Mouse (Mus musculus) liver, embryonic 13.5 days (tissue): Measurements from ENCODE around the gene Kcnh8. TPM values are rescaled to one million over a fixed set of nuclear protein-coding genes. Genes with fewer than 3 reads are reported as not detected.

Experiments
- ATAC-seq: fragments of 200-750 bp; cut with Nextera tagmentation; 2 replicates; pipeline ENCODE4 v1.8.0; 2017; ENCODE audit warnings: low read depth, mild to moderate bottlenecking, moderate number of reproducible peaks, moderate library complexity
- DNase-seq: peaks from one replicate; pipeline ENCODE4 v3.0.0; 2022
- H3K27ac ChIP-seq: fragments of 300-500 bp; sonication (generic); 2 replicates; pipeline ENCODE4 v1.5.1; 2015; ENCODE audit warnings: moderate library complexity, mild to moderate bottlenecking, inconsistent platforms
- H3K27me3 ChIP-seq: fragments of 300-500 bp; sonication (generic); 2 replicates; pipeline ENCODE4 v1.6.1; 2015; ENCODE audit warnings: mild to moderate bottlenecking, inconsistent platforms
- H3K36me3 ChIP-seq: fragments of 300-500 bp; sonication (generic); 2 replicates; pipeline ENCODE4 v1.6.1; 2015; ENCODE audit warnings: mild to moderate bottlenecking, inconsistent platforms
- H3K4me1 ChIP-seq: fragments of 300-500 bp; sonication (generic); replicated peaks from 2 replicates; pipeline ENCODE4 v1.6.1; 2015; ENCODE audit warnings: inconsistent platforms
- H3K4me2 ChIP-seq: fragments of 300-500 bp; sonication (generic); 2 replicates; pipeline ENCODE4 v1.6.1; 2015; ENCODE audit warnings: inconsistent platforms, mild to moderate bottlenecking, moderate library complexity
- H3K4me3 ChIP-seq: fragments of 300-500 bp; sonication (generic); replicated peaks from 2 replicates; pipeline ENCODE4 v1.5.1; 2015; ENCODE audit warnings: mild to moderate bottlenecking, inconsistent platforms
- H3K9ac ChIP-seq: fragments of 300-500 bp; sonication (generic); 2 replicates; pipeline ENCODE4 v1.6.1; 2015; ENCODE audit warnings: mild to moderate bottlenecking, inconsistent platforms
- H3K9me3 ChIP-seq: fragments of 300-500 bp; sonication (generic); replicated peaks from 2 replicates; pipeline ENCODE4 v1.6.1; 2016; ENCODE audit warnings: inconsistent platforms
- WGBS: fragments of 180-500 bp; shearing (Covaris S2); methylation state at CpG from one replicate; pipeline ENCODE4 v1.1.7; 2015; ENCODE audit not compliant: insufficient replicate concordance; 5-methylcytosine and 5-hydroxymethylcytosine counted together
- polyA plus RNA-seq: library from polyadenylated mRNA; unstranded; fragments of >200 nt; fragmentation: Nextera tagmentation; extraction: Ambion mirVana; gene quantifications from 2 replicates; pipeline ENCODE4 v1.2.1, GENCODE M21; 2015

The Kcnh8 gene
- polyA plus RNA-seq = not detected in 2 replicates

DNA sequence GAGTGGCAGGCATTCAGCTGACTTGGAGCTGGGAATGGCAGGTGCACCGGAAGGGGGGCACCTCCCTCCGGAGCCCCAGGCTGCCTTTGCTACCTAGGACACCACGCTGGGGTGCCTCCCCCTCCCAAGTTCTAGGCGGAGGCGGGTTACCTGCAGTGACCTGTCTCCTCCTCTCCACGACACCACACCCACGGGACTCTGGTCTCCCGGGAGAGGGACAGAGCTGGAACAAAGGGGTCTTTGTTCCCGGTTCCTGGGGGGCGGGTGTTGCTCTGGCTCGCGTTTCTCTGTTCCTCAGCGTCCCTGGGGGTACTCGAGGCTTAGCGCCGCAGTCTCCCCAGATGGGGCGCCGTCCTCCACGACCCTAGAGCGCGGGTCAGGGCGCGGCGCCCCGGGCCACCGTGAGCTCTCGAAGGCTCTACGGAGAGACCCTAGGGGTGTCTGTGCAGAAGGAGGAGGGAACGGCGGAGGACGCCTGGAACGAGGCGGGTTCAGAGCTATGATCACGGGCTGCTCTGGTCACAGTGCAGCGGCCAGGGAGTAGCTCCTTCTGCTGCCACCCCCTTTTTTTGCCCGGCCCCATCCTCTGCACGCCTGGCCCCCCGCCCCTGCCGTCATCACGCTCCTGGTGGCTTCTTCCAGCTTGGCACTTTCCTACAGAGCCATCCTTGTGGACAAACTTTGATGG, at the start of gene Kcnh8:
Gene Kcnh8, plus strand, starts transcription at position 617 of the 688 bp plus-strand sequence.
- ATAC-seq = no peak
- H3K9ac ChIP-seq = no peak within 1 kb of the TSS
- no peaks in the 10 kb centered on the region for H3K36me3 ChIP-seq
- H3K27ac ChIP-seq = no peak within 1 kb of the TSS
- H3K4me1 ChIP-seq = 0 out of 2 replicates have a peak, but pooled peaks cover 3% of the 10 kb centered on the region
- H3K4me2 ChIP-seq = peak within 1 kb of the TSS; percentile 55
- no peaks in the 10 kb centered on the region for H3K9me3 ChIP-seq
- H3K4me3 ChIP-seq = no peak within 1 kb of the TSS
- no peak for DNase-seq
- H3K27me3 ChIP-seq = peaks cover 40% of the 10 kb centered on the region
- WGBS = 2% methylated on average over 34 of the region's 40 CpGs

DNA sequence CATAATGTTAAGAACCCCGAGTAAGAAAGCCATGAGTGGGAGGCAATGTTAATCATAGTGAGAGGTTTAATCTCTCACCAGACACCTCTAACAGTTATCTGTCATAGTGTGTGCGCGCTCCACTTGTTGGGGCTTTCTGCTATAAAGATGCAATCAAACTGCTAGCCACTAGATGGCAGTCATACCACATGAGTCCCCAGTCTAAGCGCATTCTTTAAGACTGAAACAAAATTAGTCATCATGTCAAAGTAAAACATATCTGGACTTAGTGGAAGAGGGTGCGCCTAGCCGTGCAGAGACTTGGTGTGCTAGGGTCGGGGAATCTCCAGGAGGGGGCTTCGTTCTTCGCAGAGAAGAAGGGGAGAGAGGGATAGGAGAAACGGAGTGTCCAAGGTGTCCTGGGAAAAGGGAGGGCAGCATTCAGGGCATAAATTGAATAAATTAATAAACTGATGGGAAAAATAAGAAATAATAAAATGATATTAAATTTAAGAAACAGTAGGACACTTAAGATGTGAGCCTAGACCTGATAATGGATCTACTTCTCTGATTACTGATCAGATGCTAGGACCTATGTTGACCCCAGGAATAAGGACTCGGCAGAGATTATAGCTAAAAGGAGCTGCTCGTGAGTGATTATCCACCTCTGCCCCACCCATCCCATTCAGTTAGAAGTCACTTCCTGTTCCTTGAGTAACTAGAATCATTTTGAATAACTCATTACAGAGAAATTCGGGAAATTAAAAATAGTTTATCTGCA, 42.4 kb upstream of the Kcnh8 start:
- DNase-seq (no peak), ATAC-seq (peak; percentile 45; the same call in 1 of the 2 replicates)
- no peak overlapping the region for H3K4me2 ChIP-seq
- no peaks in the 10 kb centered on the region for H3K4me1 ChIP-seq
- no peak overlapping the region for H3K9ac ChIP-seq
- H3K27me3 ChIP-seq = no peaks in the 10 kb centered on the region
- H3K4me3 ChIP-seq = no peak overlapping the region
- 20% methylated on average over 13 of the region's 13 CpGs for WGBS
- H3K27ac ChIP-seq = no peak overlapping the region
- H3K9me3 ChIP-seq = no peaks in the 10 kb centered on the region
- H3K36me3 ChIP-seq = no peaks in the 10 kb centered on the region

DNA sequence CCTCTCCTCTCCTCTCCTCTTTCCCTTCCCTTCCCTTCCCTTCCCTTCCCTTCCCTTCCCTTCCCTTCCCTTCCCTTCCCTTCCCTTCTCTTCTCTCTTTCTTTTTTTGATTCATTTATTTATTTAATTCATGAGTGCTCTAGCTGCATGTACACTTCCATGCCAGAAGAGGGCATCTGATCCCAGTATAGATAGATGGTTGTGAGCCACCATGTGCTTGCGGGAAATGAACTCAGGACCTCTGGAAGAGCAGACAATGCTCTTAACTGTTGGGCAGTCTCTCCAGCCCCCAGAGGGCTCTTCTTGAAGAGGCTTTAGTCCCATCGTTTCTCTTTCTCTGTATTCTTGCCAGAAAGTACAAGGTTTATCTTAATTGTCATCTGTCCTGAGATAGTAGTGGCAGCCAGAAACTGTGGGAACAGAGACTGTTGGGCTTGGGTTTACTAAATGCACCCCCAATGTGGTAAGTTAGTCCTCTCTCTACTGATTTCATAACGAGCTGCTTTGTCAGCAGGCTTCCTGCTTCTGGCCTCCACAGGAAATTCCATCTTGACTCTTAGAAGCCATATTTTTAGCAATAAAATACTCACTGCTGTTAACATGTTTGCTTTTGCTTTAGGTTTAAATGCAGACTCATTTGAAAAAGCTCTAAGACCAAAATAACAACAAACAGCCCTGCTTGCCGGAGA, 36.9 kb upstream of the Kcnh8 start:
- no peak overlapping the region for H3K27ac ChIP-seq
- H3K9me3 ChIP-seq = no peaks in the 10 kb centered on the region
- H3K4me3 ChIP-seq = no peak overlapping the region
- DNase-seq = no peak
- 31% methylated on average over 4 of the region's 4 CpGs for WGBS
- H3K4me2 ChIP-seq = no peak overlapping the region
- H3K9ac ChIP-seq = no peak overlapping the region
- H3K4me1 ChIP-seq = no peaks in the 10 kb centered on the region
- ATAC-seq = no peak
- no peaks in the 10 kb centered on the region for H3K27me3 ChIP-seq
- H3K36me3 ChIP-seq = no peaks in the 10 kb centered on the region

DNA sequence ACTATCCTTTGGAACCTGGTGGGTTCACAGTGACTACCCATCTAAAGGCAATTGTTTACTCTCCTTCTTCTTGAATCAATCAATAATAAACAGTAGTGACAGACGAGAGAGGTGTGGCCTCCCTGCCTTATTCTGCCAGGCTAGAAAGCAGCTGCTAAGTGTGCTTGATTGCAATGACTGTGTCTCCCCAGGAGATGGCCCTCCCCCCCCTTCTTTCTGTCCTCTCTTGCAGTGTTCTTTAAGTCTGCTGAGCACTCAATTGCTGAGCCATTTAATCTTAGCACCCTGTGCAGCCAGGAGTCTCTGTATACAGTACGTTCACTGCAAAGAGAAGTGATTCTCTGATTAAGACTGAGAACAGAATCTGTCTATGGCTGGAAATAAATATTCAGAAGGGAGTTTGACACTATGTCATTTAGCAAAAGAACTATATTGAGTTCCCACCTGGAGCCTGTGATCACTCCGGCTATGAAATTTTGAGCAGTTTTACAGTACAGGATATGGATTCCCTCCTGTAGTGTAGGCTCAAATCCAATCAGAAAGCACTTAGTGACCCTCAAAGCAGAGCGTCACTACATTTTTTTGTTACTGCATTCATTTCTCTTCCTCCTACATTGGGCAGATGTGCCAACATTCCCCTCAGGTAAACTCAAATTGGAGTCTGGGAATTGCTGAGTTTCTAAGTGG, 32.8 kb upstream of the Kcnh8 start:
- WGBS = 69% methylated on average over 4 of the region's 4 CpGs
- DNase-seq = no peak
- ATAC-seq = no peak

DNA sequence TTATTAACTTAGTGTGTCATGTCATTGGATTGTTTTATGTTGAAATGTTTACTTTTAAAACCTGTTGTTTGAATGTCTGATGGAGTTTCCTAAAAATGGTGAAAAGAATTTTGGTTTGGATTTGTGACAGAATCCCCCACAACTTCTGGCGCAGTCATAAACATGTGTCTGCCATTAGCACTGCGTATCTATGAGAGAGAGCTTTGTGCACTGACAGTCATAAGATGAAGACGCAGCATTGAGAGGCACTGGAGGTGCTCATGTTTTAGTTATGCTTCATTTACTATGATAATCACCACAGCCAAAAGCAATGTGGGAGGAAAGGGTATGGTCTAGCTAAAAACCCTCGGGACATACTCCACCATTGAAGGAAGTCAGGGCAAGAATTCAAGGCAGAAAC, 30.3 kb upstream of the Kcnh8 start:
- Histone ChIP-seq H3K27me3 (no peaks in the 10 kb centered on the region), H3K4me3 (no peak overlapping the region), H3K9me3 (no peaks in the 10 kb centered on the region), H3K4me2 (no peak overlapping the region), H3K36me3 (no peaks in the 10 kb centered on the region), H3K27ac (no peak overlapping the region), H3K9ac (no peak overlapping the region), H3K4me1 (no peaks in the 10 kb centered on the region)
- WGBS = 68% methylated on average over 4 of the region's 4 CpGs
- no peak for DNase-seq
- ATAC-seq = no peak

More for the DNA sequence above, 32.8 kb upstream of the Kcnh8 start:
- H3K27ac ChIP-seq = no peak overlapping the region
- no peak overlapping the region for H3K4me3 ChIP-seq
- no peaks in the 10 kb centered on the region for H3K4me1 ChIP-seq
- no peak overlapping the region for H3K4me2 ChIP-seq
- no peaks in the 10 kb centered on the region for H3K36me3 ChIP-seq
- H3K9ac ChIP-seq = no peak overlapping the region
- H3K27me3 ChIP-seq = no peaks in the 10 kb centered on the region
- H3K9me3 ChIP-seq = no peaks in the 10 kb centered on the region

DNA sequence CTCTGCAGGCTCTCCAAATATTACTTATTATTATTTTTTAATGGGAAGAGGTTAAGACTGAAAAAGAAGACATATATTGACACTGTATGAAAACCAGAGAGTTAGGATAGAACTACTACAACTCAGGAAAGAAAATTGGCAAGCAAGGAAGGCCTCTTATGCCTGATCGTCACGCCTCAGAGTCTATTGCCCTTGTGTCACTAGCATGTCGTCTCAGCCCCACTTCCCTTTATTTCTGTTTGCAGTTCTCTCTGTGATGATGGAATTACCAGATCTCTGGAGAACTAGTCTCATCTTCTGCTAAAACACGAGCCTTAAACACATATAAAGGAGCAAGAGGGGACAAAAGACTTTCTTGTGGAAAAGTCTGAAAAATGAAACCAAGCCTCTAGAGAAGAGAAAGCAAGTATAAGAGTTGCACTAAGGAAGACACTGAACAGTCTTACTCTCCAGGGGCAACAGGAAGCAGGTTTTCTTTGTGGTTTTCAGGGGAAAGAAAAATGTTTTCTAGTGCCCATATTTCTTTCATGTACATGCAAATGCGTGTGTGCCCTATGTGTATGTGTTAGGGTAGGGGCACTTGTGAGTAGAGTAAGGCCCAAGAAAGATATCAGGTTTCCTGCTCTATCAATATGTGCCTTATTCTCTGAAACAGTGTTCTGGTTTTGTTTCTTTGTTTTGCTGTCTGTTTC, 10.9 kb upstream of the Kcnh8 start:
- no peaks in the 10 kb centered on the region for H3K9me3 ChIP-seq
- 30% methylated on average over 5 of the region's 5 CpGs for WGBS
- H3K4me3 ChIP-seq = no peak overlapping the region
- H3K27ac ChIP-seq = no peak overlapping the region
- no peaks in the 10 kb centered on the region for H3K4me1 ChIP-seq
- no peak overlapping the region for H3K9ac ChIP-seq
- ATAC-seq (no peak), DNase-seq (no peak)
- no peak overlapping the region for H3K4me2 ChIP-seq
- no peaks in the 10 kb centered on the region for H3K27me3 ChIP-seq
- H3K36me3 ChIP-seq = no peaks in the 10 kb centered on the region

DNA sequence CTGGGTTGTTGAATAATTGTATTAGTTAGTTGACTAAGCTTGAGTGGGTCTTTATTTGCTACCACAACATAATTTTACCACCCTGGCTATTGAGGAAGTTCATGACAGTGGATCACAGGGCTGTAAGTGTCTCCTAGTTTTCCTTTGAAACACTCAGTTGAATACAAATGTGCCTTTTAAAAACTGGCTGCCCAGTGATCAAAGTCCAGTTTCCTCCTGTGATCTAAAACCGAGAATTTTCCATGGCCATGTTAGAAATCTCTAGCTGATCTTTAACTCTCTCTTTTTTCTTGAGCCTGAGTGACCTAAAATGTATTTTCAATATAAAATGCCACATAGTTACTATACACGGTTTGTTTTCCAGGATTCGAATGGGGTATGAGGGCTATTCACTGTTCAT, 3.4 kb upstream of the Kcnh8 start:
- Histone ChIP-seq H3K27ac (no peak overlapping the region), H3K9ac (no peak overlapping the region), H3K27me3 (peaks cover 40% of the 10 kb centered on the region), H3K36me3 (no peaks in the 10 kb centered on the region), H3K4me2 (no peak overlapping the region), H3K4me1 (0 out of 2 replicates have a peak, but pooled peaks cover 3% of the 10 kb centered on the region), H3K4me3 (no peak overlapping the region), H3K9me3 (no peaks in the 10 kb centered on the region)
- 34% methylated on average over 3 of the region's 3 CpGs for WGBS
- ATAC-seq (no peak), DNase-seq (no peak)

DNA sequence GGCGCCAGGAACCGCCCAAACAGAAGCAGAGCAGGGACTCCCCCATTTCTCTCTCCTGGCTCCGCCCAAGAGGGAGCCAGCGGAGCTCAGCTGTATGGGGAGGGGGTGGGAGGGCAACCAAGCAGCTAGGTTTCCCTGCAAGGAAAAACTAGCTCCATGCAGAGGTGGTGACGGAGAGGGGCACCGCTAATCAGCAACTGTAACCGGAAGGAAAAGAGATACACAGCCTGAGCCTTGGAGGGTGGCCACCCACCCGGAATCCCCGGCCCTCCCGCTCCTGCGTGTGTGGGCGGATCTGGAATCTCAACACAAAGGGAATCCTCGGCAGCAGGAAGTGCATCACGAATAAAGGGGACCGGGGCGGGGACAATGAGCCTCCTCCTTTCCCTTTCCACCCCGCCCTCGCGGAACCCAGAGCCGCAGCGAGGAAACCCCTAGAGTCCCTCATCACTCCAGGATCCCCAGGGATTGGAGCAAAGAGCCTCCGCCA, 1.6 kb upstream of the Kcnh8 start:
- peak; percentile 36; the same call in 1 of the 2 replicates for ATAC-seq
- no peak overlapping the region for H3K27ac ChIP-seq
- H3K9ac ChIP-seq = no peak overlapping the region

DNA sequence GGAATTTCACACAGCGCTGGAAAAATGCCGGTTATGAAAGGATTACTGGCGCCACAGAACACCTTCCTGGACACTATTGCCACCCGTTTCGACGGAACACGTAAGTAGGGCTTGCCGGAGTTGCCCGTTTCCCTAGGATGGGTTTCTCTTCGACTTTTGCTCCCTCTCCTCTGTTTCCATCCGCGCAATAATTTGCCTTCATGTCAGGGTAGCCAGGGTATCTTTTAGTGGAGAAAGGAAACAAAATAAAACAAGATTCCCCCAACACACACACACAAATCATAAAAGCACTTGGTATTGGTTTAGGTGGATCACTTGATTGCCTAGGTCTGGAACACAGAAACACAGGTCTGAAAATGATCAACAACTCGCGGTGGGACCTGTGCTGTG, 267 bp downstream of the Kcnh8 start:
- Histone ChIP-seq H3K36me3 (no peaks in the 10 kb centered on the region), H3K4me3 (no peak overlapping the region), H3K4me2 (no peak overlapping the region), H3K4me1 (0 out of 2 replicates have a peak, but pooled peaks cover 3% of the 10 kb centered on the region), H3K9me3 (no peaks in the 10 kb centered on the region), H3K27me3 (peaks cover 40% of the 10 kb centered on the region), H3K9ac (no peak overlapping the region), H3K27ac (no peak overlapping the region)
- 4% methylated on average over 14 of the region's 14 CpGs for WGBS
- DNase-seq (no peak), ATAC-seq (no peak)

More for the DNA sequence above, 1.6 kb upstream of the Kcnh8 start:
- DNase-seq = no peak
- 2% methylated on average over 22 of the region's 22 CpGs for WGBS
- Histone ChIP-seq H3K27me3 (peaks cover 40% of the 10 kb centered on the region), H3K9me3 (no peaks in the 10 kb centered on the region), H3K36me3 (no peaks in the 10 kb centered on the region), H3K4me2 (peak overlapping the region; percentile 55), H3K4me3 (peak overlapping the region; percentile 32), H3K4me1 (0 out of 2 replicates have a peak, but pooled peaks cover 3% of the 10 kb centered on the region)

DNA sequence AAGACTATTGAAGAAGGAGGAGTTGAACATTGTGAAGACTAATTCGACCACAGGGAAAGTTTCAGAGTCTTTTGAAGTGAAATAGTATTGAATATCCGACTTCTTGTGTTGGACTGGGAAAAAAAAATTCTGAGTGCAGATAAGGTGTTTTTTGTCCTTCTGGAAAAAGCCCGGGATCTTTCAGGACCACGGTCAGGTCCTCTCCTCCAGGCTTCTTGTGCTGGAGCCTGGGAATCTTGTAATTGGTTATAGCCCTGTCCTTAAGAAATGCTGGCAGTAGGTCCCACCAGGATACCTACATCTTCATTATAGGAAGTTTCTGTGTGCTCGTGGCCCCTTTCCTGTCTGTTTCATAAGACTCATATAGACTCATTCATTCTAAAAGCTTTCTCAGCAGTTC, 902 bp downstream of the Kcnh8 start:
- no peak overlapping the region for H3K27ac ChIP-seq
- H3K36me3 ChIP-seq = no peaks in the 10 kb centered on the region
- DNase-seq (no peak), ATAC-seq (no peak)
- H3K4me3 ChIP-seq = no peak overlapping the region
- peaks cover 40% of the 10 kb centered on the region for H3K27me3 ChIP-seq
- WGBS = 5% methylated on average over 5 of the region's 5 CpGs
- H3K4me1 ChIP-seq = 0 out of 2 replicates have a peak, but pooled peaks cover 3% of the 10 kb centered on the region
- H3K9ac ChIP-seq = no peak overlapping the region
- no peak overlapping the region for H3K4me2 ChIP-seq
- H3K9me3 ChIP-seq = no peaks in the 10 kb centered on the region
